Mouse (Mus musculus): ENCODE data around the gene Rcor3. TPM values are rescaled to one million over a fixed set of nuclear protein-coding genes. Genes with fewer than 3 reads are reported as not detected.
A peak's percentile ranks its signal among the peaks of the same experiment; 100 is the strongest.

The Rcor3 gene
- total and polyA plus RNA-seq, 3 experiments: 6.7 to 15.5 TPM; not detected in 1

DNA sequence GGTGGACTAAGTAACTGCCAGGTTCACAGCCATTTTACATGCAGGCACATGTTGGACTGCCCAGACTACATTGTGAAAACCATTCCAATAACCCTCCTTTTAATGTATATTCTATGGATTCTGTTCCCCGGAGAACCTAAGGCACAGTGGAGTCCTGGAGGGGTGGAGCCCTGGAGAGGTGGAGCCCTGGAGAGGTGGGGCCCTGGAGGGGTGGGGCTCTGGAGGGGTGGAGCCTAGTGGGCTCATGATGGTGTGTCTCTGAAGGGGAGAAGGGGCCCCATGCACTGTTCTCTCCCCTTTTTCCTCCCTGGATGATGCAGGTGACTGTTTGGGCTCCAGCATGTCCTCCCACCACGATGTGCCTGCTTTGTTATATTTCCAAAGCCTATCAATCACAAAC is 69.7 kb downstream of the Rcor3 start:
- no peak for TF ChIP-seq KAT2A (conservative IDR thresholded peaks at IDR 0.05; ENCODE audit: low read depth, low read length)
- TF ChIP-seq MAX (IDR thresholded peaks at IDR 0.05; ENCODE audit: low read length): no peak
- Histone ChIP-seq H3K9ac (ENCODE audit: control insufficient read depth, low read depth, low read length, poor library complexity, severe bottlenecking) (no peak overlapping the region), H3K79me2 (ENCODE audit: control insufficient read depth, insufficient read depth, low read length, poor library complexity) (no peaks in the 10 kb centered on the region), H3K27ac (ENCODE audit: control insufficient read depth, low read depth, low read length) (no peak overlapping the region), H3K9me3 (replicated peaks; ENCODE audit: insufficient read depth, low read length) (no peaks in the 10 kb centered on the region), H3K36me3 (ENCODE audit: control insufficient read depth in 1 of 2, insufficient read depth in 2 of 2, low read length in 2 of 2) (no peaks in the 10 kb centered on the region; a peak in 1 of 4 replicates), H3K4me3 (ENCODE audit: control insufficient read depth in 1 of 2, insufficient read depth in 1 of 2, low read depth in 2 of 2, low read length in 2 of 2) (no peak overlapping the region), H3K27me3 (ENCODE audit: control insufficient read depth in 1 of 2, insufficient read depth in 2 of 2, low read length in 2 of 2) (no peaks in the 10 kb centered on the region), H3K4me1 (ENCODE audit: control insufficient read depth in 1 of 2, insufficient read depth in 2 of 2, low read length in 2 of 2) (no peaks in the 10 kb centered on the region)
- DNase-seq (ENCODE audit: low read depth, low spot score): no peak

- H3K27me3 ChIP-seq (ENCODE audit: control insufficient read depth in 1 of 2, insufficient read depth in 2 of 2, low read length in 2 of 2): no peaks in the 10 kb centered on the region
- no peak overlapping the region for H3K4me3 ChIP-seq (ENCODE audit: control insufficient read depth in 1 of 2, insufficient read depth in 1 of 2, low read depth in 2 of 2, low read length in 2 of 2)
- no peaks in the 10 kb centered on the region for H3K9me3 ChIP-seq (replicated peaks; ENCODE audit: insufficient read depth, low read length)
- H3K9ac ChIP-seq (ENCODE audit: control insufficient read depth, low read depth, low read length, poor library complexity, severe bottlenecking): no peak overlapping the region
- no peaks in the 10 kb centered on the region for H3K4me1 ChIP-seq (ENCODE audit: control insufficient read depth in 1 of 2, insufficient read depth in 2 of 2, low read length in 2 of 2)
- TF ChIP-seq ZNF384 (IDR thresholded peaks at IDR 0.05; ENCODE audit: low read depth, low read length) (no peak), CHD2 (IDR thresholded peaks at IDR 0.05; ENCODE audit: low read length) (no peak), TCF12 (IDR thresholded peaks at IDR 0.05; ENCODE audit: low read depth, low read length) (no peak), MYB (IDR thresholded peaks at IDR 0.05; ENCODE audit: low read depth, low read length) (no peak), MXI1 (IDR thresholded peaks at IDR 0.05; ENCODE audit: low read depth, low read length) (no peak), RCOR1 (IDR thresholded peaks at IDR 0.05; ENCODE audit: low read depth, low read length) (no peak), MAX (IDR thresholded peaks at IDR 0.05; ENCODE audit: low read length) (no peak), RAD21 (IDR thresholded peaks at IDR 0.05; ENCODE audit: low read depth, low read length) (no peak), ZKSCAN1 (IDR thresholded peaks at IDR 0.05; ENCODE audit: low read depth, low read length) (no peak), SIN3A (IDR thresholded peaks at IDR 0.05; ENCODE audit: low read length) (no peak), ZC3H11A (IDR thresholded peaks at IDR 0.05; ENCODE audit: low read depth, low read length) (no peak)
- no peak for DNase-seq (ENCODE audit: low read depth, low spot score)
- H3K79me2 ChIP-seq (ENCODE audit: control insufficient read depth, insufficient read depth, low read length, poor library complexity): no peaks in the 10 kb centered on the region
- H3K36me3 ChIP-seq (ENCODE audit: control insufficient read depth in 1 of 2, insufficient read depth in 2 of 2, low read length in 2 of 2): no peaks in the 10 kb centered on the region; a peak in 1 of 4 replicates
- no peak overlapping the region for H3K27ac ChIP-seq (ENCODE audit: control insufficient read depth, low read depth, low read length)
Measured at GRCm38 (mm10) chr1:192066956-192067355, 70.9 kb downstream of the Rcor3 start.

- Histone ChIP-seq H3K36me3 (ENCODE audit: control insufficient read depth in 1 of 2, insufficient read depth in 2 of 2, low read length in 2 of 2) (no peaks in the 10 kb centered on the region; a peak in 1 of 4 replicates), H3K79me2 (ENCODE audit: control insufficient read depth, insufficient read depth, low read length, poor library complexity) (no peaks in the 10 kb centered on the region), H3K9ac (ENCODE audit: control insufficient read depth, low read depth, low read length, poor library complexity, severe bottlenecking) (no peak overlapping the region), H3K27me3 (ENCODE audit: control insufficient read depth in 1 of 2, insufficient read depth in 2 of 2, low read length in 2 of 2) (no peaks in the 10 kb centered on the region), H3K27ac (ENCODE audit: control insufficient read depth, low read depth, low read length) (no peak overlapping the region), H3K4me3 (ENCODE audit: control insufficient read depth in 1 of 2, insufficient read depth in 1 of 2, low read depth in 2 of 2, low read length in 2 of 2) (no peak overlapping the region), H3K4me1 (ENCODE audit: control insufficient read depth in 1 of 2, insufficient read depth in 2 of 2, low read length in 2 of 2) (no peaks in the 10 kb centered on the region), H3K9me3 (replicated peaks; ENCODE audit: insufficient read depth, low read length) (no peaks in the 10 kb centered on the region)
- TF ChIP-seq CTCF (IDR thresholded peaks at IDR 0.05 in 2 of 3, conservative IDR thresholded peaks at IDR 0.05 in 1 of 3; ENCODE audit: control insufficient read depth in 1 of 3, insufficient read depth in 1 of 3, low read depth in 2 of 3, low read length in 3 of 3, poor library complexity in 1 of 3, severe bottlenecking in 1 of 3) (peak in 1 of 3 experiments; percentile 31; a peak in 2 of 6 replicates), TBP (IDR thresholded peaks at IDR 0.05; ENCODE audit: low read depth, low read length) (no peak), SMC3 (IDR thresholded peaks at IDR 0.05; ENCODE audit: low read depth, low read length) (peak; percentile 39), RAD21 (IDR thresholded peaks at IDR 0.05; ENCODE audit: low read depth, low read length) (peak; percentile 22; the same call in 1 of the 2 replicates)
- DNase-seq (ENCODE audit: low read depth, low spot score): no peak
Measured at GRCm38 (mm10) chr1:192063209-192063946, 74.5 kb downstream of the Rcor3 start.

Data from MEL (cell line).